Mouse (Mus musculus): Measurements from ENCODE around the gene Gna15. TPM values are rescaled to one million over a fixed set of nuclear protein-coding genes. Genes with fewer than 3 reads are reported as not detected.

The Gna15 gene
- total and polyA plus RNA-seq, 3 experiments, result 23.0 to 142 (median 33.0) TPM

DNA sequence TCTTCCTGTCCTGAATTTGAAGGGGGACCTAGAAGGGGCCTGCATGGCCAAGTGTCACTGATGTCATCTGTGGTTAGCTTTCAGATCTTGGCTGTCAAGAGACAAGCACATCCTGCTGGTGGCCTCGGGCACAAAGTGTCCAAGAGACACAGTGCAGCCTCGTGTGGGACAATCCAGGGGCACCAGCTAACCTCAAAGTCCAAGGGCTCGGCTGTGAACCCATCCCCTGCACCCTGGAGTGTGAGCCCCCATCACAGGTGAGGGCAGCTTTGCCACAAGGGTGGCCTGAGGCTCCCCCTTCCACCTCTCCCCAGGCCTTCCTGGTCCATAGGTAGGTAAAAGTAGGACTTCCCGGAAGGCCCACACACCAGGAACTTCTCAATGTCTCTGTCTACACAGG lies 60.5 kb downstream of the Gna15 start:
- Histone ChIP-seq H3K27me3 (ENCODE audit: control insufficient read depth in 1 of 2, insufficient read depth in 2 of 2, low read length in 2 of 2) (no peaks in the 10 kb centered on the region; a peak in 2 of 4 replicates), H3K9me3 (replicated peaks; ENCODE audit: insufficient read depth, low read length) (no peaks in the 10 kb centered on the region), H3K27ac (ENCODE audit: control insufficient read depth, low read depth, low read length) (no peak overlapping the region), H3K36me3 (ENCODE audit: control insufficient read depth in 1 of 2, insufficient read depth in 2 of 2, low read length in 2 of 2) (peaks cover 0 to 3% of the 10 kb centered on the region in 2 experiments; a peak in 2 of 4 replicates), H3K79me2 (ENCODE audit: control insufficient read depth, insufficient read depth, low read length, poor library complexity) (no peaks in the 10 kb centered on the region), H3K4me3 (ENCODE audit: control insufficient read depth in 1 of 2, insufficient read depth in 1 of 2, low read depth in 2 of 2, low read length in 2 of 2) (no peak overlapping the region), H3K9ac (ENCODE audit: control insufficient read depth, low read depth, low read length, poor library complexity, severe bottlenecking) (no peak overlapping the region), H3K4me1 (ENCODE audit: control insufficient read depth in 1 of 2, insufficient read depth in 2 of 2, low read length in 2 of 2) (peaks cover 7 to 26% of the 10 kb centered on the region in 2 experiments)
- DNase-seq (ENCODE audit: low read depth, low spot score), result no peak
- TF ChIP-seq ZKSCAN1 (IDR thresholded peaks at IDR 0.05; ENCODE audit: low read depth, low read length) (no peak), SIN3A (IDR thresholded peaks at IDR 0.05; ENCODE audit: low read length) (no peak), GABPA (IDR thresholded peaks at IDR 0.05; ENCODE audit: low read depth, low read length) (no peak)

DNA sequence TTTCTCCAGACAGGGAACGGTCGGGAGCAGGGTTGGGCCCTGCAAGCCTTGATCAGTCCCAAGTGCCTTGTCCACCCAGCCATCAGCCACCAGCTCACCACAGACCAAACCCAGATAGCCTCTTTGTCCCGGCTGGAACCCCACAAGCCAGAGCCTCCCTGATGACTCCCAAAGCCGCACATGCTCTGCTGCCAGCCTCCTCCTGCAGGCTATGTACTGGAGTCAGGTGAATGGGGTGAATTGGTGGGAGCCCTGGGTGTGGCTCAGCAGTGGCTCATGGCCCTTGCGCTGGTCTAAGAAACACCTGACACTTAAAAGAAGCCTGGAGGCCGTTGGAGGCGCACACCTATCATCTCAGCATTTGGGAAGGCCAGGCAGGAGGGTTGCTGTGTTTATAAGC lies 61.1 kb downstream of the Gna15 start:
- peaks cover 0 to 3% of the 10 kb centered on the region in 2 experiments; a peak in 2 of 4 replicates for H3K36me3 ChIP-seq (ENCODE audit: control insufficient read depth in 1 of 2, insufficient read depth in 2 of 2, low read length in 2 of 2)
- H3K27me3 ChIP-seq (ENCODE audit: control insufficient read depth in 1 of 2, insufficient read depth in 2 of 2, low read length in 2 of 2), result no peaks in the 10 kb centered on the region; a peak in 2 of 4 replicates
- no peaks in the 10 kb centered on the region for H3K9me3 ChIP-seq (replicated peaks; ENCODE audit: insufficient read depth, low read length)
- TF ChIP-seq CHD1 (IDR thresholded peaks at IDR 0.05; ENCODE audit: low read depth, low read length) (no peak), ETS1 (IDR thresholded peaks at IDR 0.05; ENCODE audit: low read depth, low read length) (no peak), GATA1 (IDR thresholded peaks at IDR 0.05; ENCODE audit: low read depth, low read length) (no peak), CTCF (IDR thresholded peaks at IDR 0.05 in 2 of 3, conservative IDR thresholded peaks at IDR 0.05 in 1 of 3; ENCODE audit: control insufficient read depth in 1 of 3, insufficient read depth in 1 of 3, low read depth in 2 of 3, low read length in 3 of 3, poor library complexity in 1 of 3, severe bottlenecking in 1 of 3) (no peak), TCF12 (IDR thresholded peaks at IDR 0.05; ENCODE audit: low read depth, low read length) (no peak), ZNF384 (IDR thresholded peaks at IDR 0.05; ENCODE audit: low read depth, low read length) (no peak), MYC (IDR thresholded peaks at IDR 0.05; ENCODE audit: low read depth, low read length) (no peak), SMC3 (IDR thresholded peaks at IDR 0.05; ENCODE audit: low read depth, low read length) (no peak), NELFE (IDR thresholded peaks at IDR 0.05; ENCODE audit: low read depth, low read length) (no peak), JUND (IDR thresholded peaks at IDR 0.05; ENCODE audit: low read depth, low read length) (no peak), MAX (IDR thresholded peaks at IDR 0.05; ENCODE audit: low read length) (no peak), MXI1 (IDR thresholded peaks at IDR 0.05; ENCODE audit: low read depth, low read length) (no peak), ZKSCAN1 (IDR thresholded peaks at IDR 0.05; ENCODE audit: low read depth, low read length) (no peak), TBP (IDR thresholded peaks at IDR 0.05; ENCODE audit: low read depth, low read length) (no peak), NRF1 (IDR thresholded peaks at IDR 0.05; ENCODE audit: insufficient read depth, low read depth, low read length, poor library complexity, severe bottlenecking) (no peak), MYB (IDR thresholded peaks at IDR 0.05; ENCODE audit: low read depth, low read length) (no peak), USF2 (IDR thresholded peaks at IDR 0.05; ENCODE audit: borderline replicate concordance in 1 of 2, insufficient read depth in 1 of 2, low read depth in 1 of 2, low read length in 2 of 2) (no peak), MAZ (IDR thresholded peaks at IDR 0.05; ENCODE audit: low read depth, low read length) (no peak), ZMIZ1 (IDR thresholded peaks at IDR 0.05; ENCODE audit: low read depth, low read length) (no peak), MAFK (IDR thresholded peaks at IDR 0.05; ENCODE audit: borderline replicate concordance, low read depth, low read length) (no peak)
- H3K4me3 ChIP-seq (ENCODE audit: control insufficient read depth in 1 of 2, insufficient read depth in 1 of 2, low read depth in 2 of 2, low read length in 2 of 2), result no peak overlapping the region
- peaks cover 7 to 26% of the 10 kb centered on the region in 2 experiments for H3K4me1 ChIP-seq (ENCODE audit: control insufficient read depth in 1 of 2, insufficient read depth in 2 of 2, low read length in 2 of 2)
- DNase-seq (ENCODE audit: low read depth, low spot score), result no peak
- H3K27ac ChIP-seq (ENCODE audit: control insufficient read depth, low read depth, low read length), result no peak overlapping the region
- H3K79me2 ChIP-seq (ENCODE audit: control insufficient read depth, insufficient read depth, low read length, poor library complexity), result no peaks in the 10 kb centered on the region
- H3K9ac ChIP-seq (ENCODE audit: control insufficient read depth, low read depth, low read length, poor library complexity, severe bottlenecking), result no peak overlapping the region

Data from MEL (cell line).